Mouse (Mus musculus): Measurements from ENCODE around the gene Snrpa1. TPM values are rescaled to one million over a fixed set of nuclear protein-coding genes. Genes with fewer than 3 reads are reported as not detected.

The Snrpa1 gene
- polyA plus RNA-seq, 1 experiment from 2014 or later = 54.6 TPM

DNA sequence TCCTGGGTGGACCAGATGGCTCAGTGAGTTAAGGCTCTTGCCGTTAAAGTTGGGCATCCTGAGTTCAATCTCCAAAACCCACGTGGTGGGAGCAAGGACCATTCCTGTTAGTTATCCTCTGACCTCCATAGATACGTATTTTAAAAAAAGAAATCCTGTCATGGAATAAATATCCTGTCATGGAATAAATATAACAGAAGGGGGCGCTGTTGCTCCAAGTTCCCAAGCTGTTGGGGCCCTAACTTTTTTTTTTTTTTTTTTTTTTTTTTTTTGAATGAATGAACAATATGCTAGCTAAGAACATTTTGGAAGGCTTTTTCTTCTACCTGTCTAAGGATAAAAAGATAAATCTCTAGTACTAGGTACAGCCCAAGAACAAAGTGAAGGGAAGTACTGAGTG is 43.1 kb downstream of the Snrpa1 start:
- ChIA-PET CTCF (interaction anchor here (0.6 to 5.0 kb wide), 11 partner anchors 8 to 388 kb away, joined by 3 to 21 read pairs (median 4); no protein-coding TSS in a partner anchor), POLR2A (interaction anchor here (0.7 kb wide), 1 partner anchor 13 kb away, joined by 3 read pairs; no protein-coding TSS in a partner anchor)
- no peak for DNase-seq (ENCODE audit: low read depth, low spot score)
- in situ Hi-C loops (cut with MboI; ENCODE audit: low pct_unique_long_range_greater_than_20kb) = loop anchor here (10.0 kb wide), 1 partner anchor 563 kb away; no protein-coding TSS in a partner anchor
- ATAC-seq = no peak
- H3K27me3 ChIP-seq = no peaks in the 10 kb centered on the region
- TF ChIP-seq CTCF (IDR thresholded peaks at IDR 0.05) = no peak

DNA sequence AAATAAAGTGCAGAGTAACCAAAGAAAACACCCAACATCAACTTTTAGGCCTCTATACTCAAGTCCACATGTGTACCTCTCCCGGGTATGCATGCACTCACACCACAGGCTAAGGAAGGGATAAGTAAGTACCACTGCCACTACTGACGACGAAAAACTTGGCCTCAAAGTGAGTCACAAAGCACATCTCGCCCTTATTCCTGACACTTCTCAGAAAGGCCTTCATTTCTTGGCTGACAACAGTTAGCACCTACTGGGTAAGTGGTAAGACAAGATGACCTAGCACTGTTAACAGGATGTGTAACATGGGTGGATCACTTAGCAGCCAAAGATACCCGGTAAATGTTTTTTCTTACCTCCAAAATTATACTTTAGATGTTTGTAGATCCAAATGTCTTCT is 45.7 kb downstream of the Snrpa1 start:
- H3K27me3 ChIP-seq = no peaks in the 10 kb centered on the region
- ATAC-seq (no peak), DNase-seq (ENCODE audit: low read depth, low spot score) (no peak)
- no peak for TF ChIP-seq CTCF (IDR thresholded peaks at IDR 0.05)
- POLR2A ChIA-PET = no interaction called here
- in situ Hi-C loops (cut with MboI; ENCODE audit: low pct_unique_long_range_greater_than_20kb) = loop anchor here (10.0 kb wide), 1 partner anchor 560 kb away; no protein-coding TSS in a partner anchor
- CTCF ChIA-PET = interaction anchor here (1.1 to 5.0 kb wide), 4 partner anchors 14 to 197 kb away, joined by 3 to 21 read pairs (median 8); no protein-coding TSS in a partner anchor

DNA sequence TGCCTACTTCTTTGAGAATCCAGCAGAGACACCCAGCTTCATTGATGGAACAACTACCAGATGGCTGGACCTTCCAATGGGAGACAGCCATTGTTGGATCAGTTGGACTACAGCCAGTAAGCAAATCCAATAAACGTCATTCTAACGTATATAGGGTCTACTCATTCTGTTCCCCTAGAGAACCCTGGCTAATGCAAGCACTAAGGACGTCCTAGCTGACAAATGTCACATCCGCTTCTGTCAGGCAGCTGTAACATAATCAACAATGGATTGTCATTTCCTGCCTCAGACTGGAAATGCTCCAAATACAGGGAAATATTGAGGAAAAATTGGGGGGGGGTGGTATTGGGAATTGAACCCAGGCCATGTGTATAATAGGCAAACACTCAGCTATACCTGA is 47.0 kb downstream of the Snrpa1 start:
- ATAC-seq = no peak
- DNase-seq (ENCODE audit: low read depth, low spot score) = no peak
- no peak for TF ChIP-seq CTCF (IDR thresholded peaks at IDR 0.05)
- in situ Hi-C loops (cut with MboI; ENCODE audit: low pct_unique_long_range_greater_than_20kb) = loop anchor here (5.0 to 10.0 kb wide), 4 partner anchors 147 to 559 kb away; no protein-coding TSS in a partner anchor
- CTCF ChIA-PET = interaction anchor here (1.1 to 1.9 kb wide), 2 partner anchors 15 to 195 kb away, joined by 3 to 10 read pairs; no protein-coding TSS in a partner anchor
- H3K27me3 ChIP-seq = no peaks in the 10 kb centered on the region
- POLR2A ChIA-PET = no interaction called here

DNA sequence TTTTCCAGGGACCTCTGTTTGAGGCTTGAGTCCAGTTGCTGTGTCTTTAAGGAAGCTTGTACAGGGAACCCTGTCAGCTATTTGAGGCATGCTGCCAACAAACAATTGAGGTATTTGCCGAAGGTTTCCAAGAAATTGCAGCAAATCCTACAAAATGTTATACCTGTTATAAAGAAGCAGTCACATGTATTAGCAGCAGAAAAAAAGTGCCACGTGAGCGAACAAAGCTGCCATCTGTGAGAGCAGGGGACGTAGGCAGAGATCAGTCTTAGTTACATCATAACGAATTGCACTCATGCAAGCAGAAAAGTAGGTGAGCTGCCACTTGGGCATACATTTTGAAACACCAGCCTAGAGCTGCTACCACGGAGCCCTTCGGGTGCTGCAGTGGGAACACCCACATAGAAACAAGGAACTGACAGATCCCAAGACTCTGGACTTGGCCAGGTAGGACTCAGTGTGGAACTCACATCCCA is 47.8 kb downstream of the Snrpa1 start:
- no peak for TF ChIP-seq CTCF (IDR thresholded peaks at IDR 0.05)
- ATAC-seq = no peak
- POLR2A ChIA-PET = no interaction called here
- CTCF ChIA-PET = interaction anchor here (1.0 to 1.9 kb wide), 4 partner anchors 23 to 195 kb away, joined by 3 to 10 read pairs (median 4); no protein-coding TSS in a partner anchor
- no peak for DNase-seq (ENCODE audit: low read depth, low spot score)
- in situ Hi-C loops (cut with MboI; ENCODE audit: low pct_unique_long_range_greater_than_20kb) = loop anchor here (5.0 to 10.0 kb wide), 4 partner anchors 146 to 558 kb away; no protein-coding TSS in a partner anchor
- no peaks in the 10 kb centered on the region for H3K27me3 ChIP-seq

DNA sequence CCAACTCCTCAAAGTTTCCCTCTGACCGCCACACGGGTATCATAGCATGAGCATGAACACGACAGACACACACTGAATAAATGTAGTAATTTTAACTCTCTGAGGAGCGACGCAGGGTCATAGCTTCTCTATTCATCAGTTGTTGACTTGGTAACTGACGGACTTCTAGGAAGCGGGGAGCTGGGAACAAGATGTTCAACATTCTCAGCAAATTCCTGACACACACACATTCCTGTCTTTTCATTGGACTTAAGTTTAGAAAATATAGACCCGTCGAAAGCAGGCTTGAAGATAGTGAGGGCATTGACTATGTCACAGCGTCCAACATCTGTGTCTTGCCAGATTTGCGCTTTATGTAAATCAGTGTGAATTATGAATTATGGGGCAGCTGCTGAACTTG is 48.4 kb downstream of the Snrpa1 start:
- POLR2A ChIA-PET = interaction anchor here (1.4 kb wide), 1 partner anchor 8 kb away, joined by 4 read pairs; no protein-coding TSS in a partner anchor
- TF ChIP-seq CTCF (IDR thresholded peaks at IDR 0.05) = no peak
- no peaks in the 10 kb centered on the region for H3K27me3 ChIP-seq
- ATAC-seq (no peak), DNase-seq (ENCODE audit: low read depth, low spot score) (no peak)
- CTCF ChIA-PET = interaction anchor here (1.0 to 1.9 kb wide), 4 partner anchors 23 to 194 kb away, joined by 3 to 10 read pairs (median 4); no protein-coding TSS in a partner anchor
- in situ Hi-C loops (cut with MboI; ENCODE audit: low pct_unique_long_range_greater_than_20kb) = loop anchor here (5.0 to 10.0 kb wide), 4 partner anchors 145 to 558 kb away; no protein-coding TSS in a partner anchor

DNA sequence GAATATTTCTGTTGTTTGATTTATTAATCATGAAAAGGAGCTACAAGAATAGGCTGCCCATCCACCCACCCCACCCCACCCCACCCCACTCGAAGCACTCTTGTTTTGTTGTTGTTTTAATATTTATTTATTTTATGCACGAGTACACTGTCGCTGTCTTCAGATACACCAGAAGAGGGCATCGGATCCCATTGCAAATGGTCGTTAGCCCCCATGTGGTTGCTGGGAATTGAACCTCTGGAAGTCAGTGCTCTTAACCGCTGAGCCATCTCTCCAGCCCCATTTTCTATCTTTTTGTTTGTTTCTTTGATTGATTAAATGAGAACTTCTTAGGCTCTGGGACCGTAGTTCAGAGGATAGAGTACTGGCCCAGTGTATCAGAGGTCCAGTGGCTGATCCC is 49.1 kb downstream of the Snrpa1 start:
- ChIA-PET POLR2A (interaction anchor here (1.4 kb wide), 1 partner anchor 8 kb away, joined by 4 read pairs; no protein-coding TSS in a partner anchor), CTCF (interaction anchor here (1.3 to 1.7 kb wide), 3 partner anchors 10 to 141 kb away, joined by 3 to 4 read pairs (median 3); no protein-coding TSS in a partner anchor)
- no peaks in the 10 kb centered on the region for H3K27me3 ChIP-seq
- peak; percentile 63 for TF ChIP-seq CTCF (IDR thresholded peaks at IDR 0.05)
- in situ Hi-C loops (cut with MboI; ENCODE audit: low pct_unique_long_range_greater_than_20kb) = loop anchor here (5.0 to 10.0 kb wide), 4 partner anchors 144 to 557 kb away; no protein-coding TSS in a partner anchor
- no peak for DNase-seq (ENCODE audit: low read depth, low spot score)
- no peak for ATAC-seq

DNA sequence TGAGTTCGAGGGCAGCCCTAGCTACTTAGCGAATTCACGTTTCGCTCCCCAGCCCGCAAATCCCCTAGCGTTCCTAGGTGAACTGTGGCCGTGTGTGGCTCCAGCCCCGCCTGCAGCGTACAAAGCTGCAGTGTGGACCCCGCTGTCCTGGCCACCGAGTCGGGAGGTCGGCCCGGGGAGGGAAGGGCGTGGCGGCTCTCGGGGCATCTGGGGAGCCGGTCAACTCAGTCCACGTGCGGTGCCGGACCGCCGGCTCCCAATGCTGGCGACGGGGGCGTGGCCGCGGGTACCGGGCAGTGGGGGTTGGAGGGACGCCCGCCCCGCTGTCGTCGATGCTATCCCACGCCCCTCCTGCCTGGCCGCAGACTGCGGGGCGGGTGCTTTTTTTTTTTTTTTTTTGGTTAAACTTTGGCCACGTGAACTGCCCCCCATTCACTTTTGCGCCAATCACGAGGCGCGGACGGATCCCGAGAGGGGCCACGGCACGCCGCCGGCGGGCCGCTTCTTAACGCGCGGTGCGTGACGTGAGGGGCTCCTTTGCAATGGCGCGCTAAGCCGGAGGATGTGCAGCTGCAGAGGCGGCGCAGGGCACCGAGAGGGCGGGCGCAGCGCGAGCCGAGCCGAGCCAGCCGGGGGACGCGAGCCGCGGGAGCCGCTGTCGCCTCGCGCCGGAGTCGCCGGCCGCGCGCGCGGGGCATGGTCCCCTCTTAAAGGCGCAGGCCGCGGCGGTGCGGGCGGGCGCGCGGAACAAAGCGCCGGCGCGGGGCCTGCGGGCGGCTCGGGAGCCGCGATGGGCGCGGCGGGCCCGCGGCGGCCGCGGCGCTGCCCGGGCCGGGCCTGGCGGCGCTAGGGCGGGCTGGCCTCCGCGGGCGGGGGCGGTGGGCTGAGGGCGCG is 50.4 kb downstream of the Snrpa1 start, which contains the start of gene Chsy1:
TSS of gene Chsy1 (plus strand) at position 555 of the 894 bp plus-strand sequence.
- H3K27me3 ChIP-seq = no peaks in the 10 kb centered on the region
- ChIA-PET POLR2A (interaction anchor here (0.7 kb wide), 1 partner anchor 90 kb away, joined by 4 read pairs; no protein-coding TSS in a partner anchor), CTCF (interaction anchor here (1.4 kb wide), 1 partner anchor 11 kb away, joined by 4 read pairs; no protein-coding TSS in a partner anchor)
- no peak for TF ChIP-seq CTCF (IDR thresholded peaks at IDR 0.05)
- in situ Hi-C loops (cut with MboI; ENCODE audit: low pct_unique_long_range_greater_than_20kb) = loop anchor here (5.0 to 10.0 kb wide), 4 partner anchors 143 to 556 kb away; no protein-coding TSS in a partner anchor
- DNase-seq (ENCODE audit: low read depth, low spot score) (peak; percentile 24), ATAC-seq (peak; percentile 42)

DNA sequence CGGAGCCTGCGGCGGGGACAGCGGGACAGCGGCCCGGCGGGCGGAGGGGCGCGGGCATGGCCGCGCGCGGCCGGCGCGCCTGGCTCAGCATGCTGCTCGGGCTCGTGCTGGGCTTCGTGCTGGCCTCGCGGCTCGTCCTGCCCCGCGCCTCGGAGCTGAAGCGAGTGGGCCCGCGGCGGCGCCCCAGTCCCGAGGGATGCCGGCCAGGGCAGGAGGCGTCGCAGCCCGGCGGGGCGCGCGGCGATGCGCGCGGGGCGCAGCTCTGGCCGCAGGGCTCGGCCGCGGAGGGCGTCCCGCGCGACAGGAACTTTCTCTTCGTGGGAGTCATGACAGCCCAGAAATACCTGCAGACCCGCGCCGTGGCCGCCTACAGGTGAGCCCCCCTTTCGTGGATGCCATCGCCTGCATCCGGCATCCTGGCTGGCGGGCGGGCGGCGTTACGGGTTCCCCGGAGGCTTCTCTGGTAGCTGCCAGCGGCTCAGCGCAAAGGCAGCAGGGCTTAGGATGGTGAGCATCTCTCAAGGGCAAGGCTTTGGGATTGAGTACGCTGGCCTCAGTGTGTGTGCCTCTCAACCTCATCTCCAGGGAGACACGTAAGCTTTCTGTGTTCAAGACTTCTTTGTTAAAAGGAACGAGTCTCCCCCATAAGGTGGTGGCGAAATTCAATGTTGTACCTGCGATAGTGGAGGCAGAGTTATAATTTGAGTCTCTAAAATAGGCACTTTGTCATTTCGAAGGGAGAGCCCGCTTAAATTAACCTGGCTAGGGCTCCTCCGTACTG is 51.2 kb downstream of the Snrpa1 start:
- no peaks in the 10 kb centered on the region for H3K27me3 ChIP-seq
- ChIA-PET POLR2A (interaction anchor here (1.1 kb wide), 1 partner anchor 9 kb away, joined by 3 read pairs; no protein-coding TSS in a partner anchor), CTCF (no interaction called here)
- DNase-seq (ENCODE audit: low read depth, low spot score) (no peak), ATAC-seq (peak; percentile 41)
- TF ChIP-seq CTCF (IDR thresholded peaks at IDR 0.05) = no peak
- in situ Hi-C loops (cut with MboI; ENCODE audit: low pct_unique_long_range_greater_than_20kb) = loop anchor here (5.0 to 10.0 kb wide), 4 partner anchors 142 to 555 kb away; no protein-coding TSS in a partner anchor

DNA sequence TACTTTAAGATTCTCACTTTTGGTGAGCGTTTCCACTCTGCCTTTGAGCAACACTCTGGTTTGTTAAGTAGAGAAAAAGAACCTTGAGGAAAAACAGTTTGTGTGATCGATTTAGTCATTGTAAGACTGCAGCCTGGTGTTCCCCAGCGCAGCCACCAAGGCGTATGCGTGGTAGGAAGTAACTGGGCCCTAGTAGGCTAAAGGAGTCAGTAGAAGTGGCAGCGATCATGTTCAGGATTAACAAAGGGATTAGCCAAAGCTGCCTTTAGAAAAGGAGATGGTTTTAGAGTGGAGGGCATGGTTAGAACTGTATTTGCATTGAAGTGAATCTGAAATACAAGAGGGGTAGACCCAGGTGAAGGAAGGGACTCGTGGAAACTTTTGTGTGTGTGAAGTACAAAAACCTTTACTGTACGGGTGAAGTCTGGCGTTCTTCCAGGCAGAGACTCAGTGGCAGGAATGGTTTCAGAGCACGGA is 51.9 kb downstream of the Snrpa1 start:
- no peak for TF ChIP-seq CTCF (IDR thresholded peaks at IDR 0.05)
- in situ Hi-C loops (cut with MboI; ENCODE audit: low pct_unique_long_range_greater_than_20kb) = no loop called here
- POLR2A ChIA-PET = interaction anchor here (1.1 kb wide), 1 partner anchor 10 kb away, joined by 3 read pairs; no protein-coding TSS in a partner anchor
- CTCF ChIA-PET = no interaction called here
- no peaks in the 10 kb centered on the region for H3K27me3 ChIP-seq
- DNase-seq (ENCODE audit: low read depth, low spot score) (no peak), ATAC-seq (no peak)
